Mouse (Mus musculus) hindbrain, embryonic 15.5 days (tissue): Measurements from ENCODE around the gene Prcc. TPM values are rescaled to one million over a fixed set of nuclear protein-coding genes. Genes with fewer than 3 reads are reported as not detected.
A peak's percentile ranks its signal among the peaks of the same experiment; 100 is the strongest.

Source experiments
- ATAC-seq: fragments of 200-750 bp; cut with Nextera tagmentation; 2 replicates; pipeline ENCODE4 v1.8.0; 2017; ENCODE audit warnings: low read depth, moderate number of reproducible peaks, moderate TSS enrichment; ENCODE audit not compliant: low FRiP score
- H3K27ac ChIP-seq: fragments of 300-500 bp; sonication (generic); replicated peaks from 2 replicates; pipeline ENCODE4 v1.5.1; 2015; ENCODE audit warnings: mild to moderate bottlenecking, inconsistent platforms
- H3K27me3 ChIP-seq: fragments of 300-500 bp; sonication (generic); 2 replicates; pipeline ENCODE4 v1.6.1; 2015; ENCODE audit warnings: control low read depth, inconsistent platforms
- H3K36me3 ChIP-seq: fragments of 300-500 bp; sonication (generic); 2 replicates; pipeline ENCODE4 v1.6.1; 2015; ENCODE audit warnings: control low read depth, inconsistent platforms
- H3K4me1 ChIP-seq: fragments of 300-500 bp; sonication (generic); replicated peaks from 2 replicates; pipeline ENCODE4 v1.6.1; 2015; ENCODE audit warnings: control low read depth, inconsistent platforms
- H3K4me2 ChIP-seq: fragments of 300-500 bp; sonication (generic); 2 replicates; pipeline ENCODE4 v1.6.1; 2015; ENCODE audit warnings: moderate library complexity, mild to moderate bottlenecking, inconsistent platforms
- H3K4me3 ChIP-seq: fragments of 300-500 bp; sonication (generic); 2 replicates; pipeline ENCODE4 v1.5.1; 2015; ENCODE audit warnings: mild to moderate bottlenecking, inconsistent platforms
- H3K9ac ChIP-seq: fragments of 300-500 bp; sonication (generic); 2 replicates; pipeline ENCODE4 v1.6.1; 2015; ENCODE audit warnings: inconsistent platforms
- H3K9me3 ChIP-seq: fragments of 300-500 bp; sonication (generic); 2 replicates; pipeline ENCODE4 v1.6.1; 2016; ENCODE audit warnings: control low read depth, inconsistent platforms
- WGBS: fragments of 180-500 bp; shearing (Covaris S2); methylation state at CpG from one replicate; pipeline ENCODE4 v1.1.7; 2015; 5-methylcytosine and 5-hydroxymethylcytosine counted together
- polyA plus RNA-seq: library from polyadenylated mRNA; unstranded; fragments of >200 nt; fragmentation: Nextera tagmentation; extraction: Ambion mirVana; gene quantifications from 2 replicates; pipeline ENCODE4 v1.2.1, GENCODE M21; 2015

The Prcc gene
- 15.6 and 18.5 TPM in 2 replicates for polyA plus RNA-seq

DNA sequence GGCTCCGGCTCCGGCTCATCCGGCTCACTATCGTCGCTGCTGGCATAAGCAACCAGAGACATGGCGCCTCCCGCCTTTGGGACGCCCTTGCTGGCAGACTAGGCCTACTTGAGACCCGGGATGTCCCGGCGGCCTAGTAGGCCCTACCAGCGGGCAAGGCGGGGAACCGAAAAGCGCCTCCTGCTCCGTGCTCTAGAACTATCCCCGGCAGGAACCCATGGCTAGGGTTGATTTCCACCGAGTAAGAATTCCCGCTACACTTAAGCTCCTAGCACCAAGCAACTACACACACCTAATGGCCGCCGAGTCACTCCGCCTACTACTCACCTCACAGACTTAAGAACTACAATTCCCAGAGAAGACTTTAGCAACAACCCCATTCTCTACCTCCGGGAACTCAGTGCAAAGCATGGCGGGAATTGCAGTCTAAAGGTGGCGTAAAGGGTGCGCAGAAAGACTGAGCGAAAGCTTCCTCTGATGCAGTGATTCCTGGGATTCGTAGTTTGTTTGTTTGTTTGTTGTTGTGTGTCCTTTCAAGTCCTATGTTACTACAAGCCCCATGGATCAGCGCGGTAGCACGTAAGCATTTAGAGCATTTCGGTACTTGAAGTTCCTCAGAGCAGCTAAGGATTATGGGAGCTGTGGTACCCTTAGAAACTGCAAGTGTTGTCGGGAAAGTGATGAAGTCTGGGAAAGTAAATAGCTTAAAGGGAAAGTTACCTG, at the start of gene Prcc:
Prcc (minus strand) TSS at position 328 of the 723 bp plus-strand sequence.
- peak within 1 kb of the TSS; percentile 83 for H3K9ac ChIP-seq
- no peaks in the 10 kb centered on the region for H3K36me3 ChIP-seq
- peak; percentile 99 for ATAC-seq
- H3K4me2 ChIP-seq, result peak within 1 kb of the TSS; percentile 96
- under 1% methylated on average over 33 of the region's 33 CpGs for WGBS
- peak within 1 kb of the TSS; percentile 99 for H3K4me3 ChIP-seq
- H3K4me1 ChIP-seq, result peaks cover 26% of the 10 kb centered on the region
- peak within 1 kb of the TSS; percentile 89 for H3K27ac ChIP-seq
- no peaks in the 10 kb centered on the region for H3K27me3 ChIP-seq
- H3K9me3 ChIP-seq, result no peaks in the 10 kb centered on the region

DNA sequence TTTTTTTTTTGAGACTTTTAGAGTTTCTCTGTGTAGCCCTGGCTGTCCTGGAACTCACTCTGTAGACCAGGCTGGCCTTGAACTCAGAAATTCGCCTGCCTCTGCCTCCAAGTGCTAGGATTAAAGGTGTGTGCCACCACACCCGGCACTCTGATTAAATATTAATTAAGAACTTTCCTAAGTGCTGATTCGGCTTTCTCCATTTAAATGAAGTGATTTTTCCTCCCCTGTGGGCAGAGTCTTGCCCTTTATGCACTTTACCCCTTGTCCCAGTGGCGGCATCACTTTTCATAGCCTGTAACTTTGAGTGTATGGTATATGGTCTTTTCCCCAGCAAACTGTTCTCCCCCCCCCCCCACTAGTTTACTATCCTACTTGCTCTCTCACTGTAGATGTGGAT, 49.8 kb upstream of the Prcc start:
- Histone ChIP-seq H3K9me3 (no peaks in the 10 kb centered on the region), H3K27ac (no peak overlapping the region), H3K4me2 (no peak overlapping the region), H3K9ac (no peak overlapping the region), H3K27me3 (no peaks in the 10 kb centered on the region), H3K4me1 (peaks cover 46% of the 10 kb centered on the region), H3K36me3 (peaks cover 44% of the 10 kb centered on the region), H3K4me3 (no peak overlapping the region)
- ATAC-seq, result no peak
- WGBS, result 87% methylated on average over 4 of the region's 4 CpGs

DNA sequence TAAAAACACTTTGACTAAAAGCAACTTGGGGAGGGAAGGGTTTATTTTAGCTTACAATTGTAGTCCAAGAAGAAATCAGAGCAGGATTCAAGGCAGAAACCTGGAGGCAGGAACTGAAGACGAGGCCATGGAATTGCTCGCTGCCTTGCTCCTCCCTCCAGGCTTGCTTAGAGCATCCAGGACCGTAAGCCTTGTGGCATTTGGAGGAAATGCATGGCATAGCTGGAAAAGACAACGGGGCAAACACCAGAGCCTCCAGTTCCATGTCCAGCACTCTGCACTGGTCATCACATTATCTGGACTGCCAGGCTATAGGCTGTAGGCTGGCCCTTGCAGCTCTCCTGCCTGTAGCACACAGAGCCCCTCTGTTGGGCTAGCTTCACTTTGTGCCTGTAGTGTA, 49.1 kb upstream of the Prcc start:
- H3K27me3 ChIP-seq, result no peaks in the 10 kb centered on the region
- peaks cover 37% of the 10 kb centered on the region for H3K36me3 ChIP-seq
- H3K4me1 ChIP-seq, result peaks cover 48% of the 10 kb centered on the region
- no peak overlapping the region for H3K4me2 ChIP-seq
- 67% methylated on average over 4 of the region's 4 CpGs for WGBS
- ATAC-seq, result no peak
- no peak overlapping the region for H3K9ac ChIP-seq
- no peak overlapping the region for H3K27ac ChIP-seq
- H3K9me3 ChIP-seq, result no peaks in the 10 kb centered on the region
- H3K4me3 ChIP-seq, result no peak overlapping the region

DNA sequence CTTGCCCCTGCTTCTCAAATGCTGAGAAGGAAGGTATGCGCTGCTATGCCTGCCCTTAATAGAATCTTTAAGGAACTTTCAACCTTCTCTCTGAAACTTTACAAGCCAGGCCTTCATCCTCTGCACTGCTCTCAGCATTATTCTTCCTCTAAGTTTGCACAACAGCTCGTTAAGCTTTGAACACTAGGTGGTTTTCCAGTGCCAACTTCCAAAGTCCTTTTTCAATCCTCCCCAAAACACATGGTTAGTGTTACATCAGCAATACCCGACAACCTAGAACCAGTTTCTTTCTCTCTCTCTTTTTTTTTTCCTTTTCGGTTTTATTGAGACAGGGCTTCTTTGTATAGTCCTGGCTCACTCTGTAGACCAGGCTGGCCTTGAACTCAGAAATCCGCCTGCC, 48.6 kb upstream of the Prcc start:
- Histone ChIP-seq H3K9me3 (no peaks in the 10 kb centered on the region), H3K9ac (no peak overlapping the region)

DNA sequence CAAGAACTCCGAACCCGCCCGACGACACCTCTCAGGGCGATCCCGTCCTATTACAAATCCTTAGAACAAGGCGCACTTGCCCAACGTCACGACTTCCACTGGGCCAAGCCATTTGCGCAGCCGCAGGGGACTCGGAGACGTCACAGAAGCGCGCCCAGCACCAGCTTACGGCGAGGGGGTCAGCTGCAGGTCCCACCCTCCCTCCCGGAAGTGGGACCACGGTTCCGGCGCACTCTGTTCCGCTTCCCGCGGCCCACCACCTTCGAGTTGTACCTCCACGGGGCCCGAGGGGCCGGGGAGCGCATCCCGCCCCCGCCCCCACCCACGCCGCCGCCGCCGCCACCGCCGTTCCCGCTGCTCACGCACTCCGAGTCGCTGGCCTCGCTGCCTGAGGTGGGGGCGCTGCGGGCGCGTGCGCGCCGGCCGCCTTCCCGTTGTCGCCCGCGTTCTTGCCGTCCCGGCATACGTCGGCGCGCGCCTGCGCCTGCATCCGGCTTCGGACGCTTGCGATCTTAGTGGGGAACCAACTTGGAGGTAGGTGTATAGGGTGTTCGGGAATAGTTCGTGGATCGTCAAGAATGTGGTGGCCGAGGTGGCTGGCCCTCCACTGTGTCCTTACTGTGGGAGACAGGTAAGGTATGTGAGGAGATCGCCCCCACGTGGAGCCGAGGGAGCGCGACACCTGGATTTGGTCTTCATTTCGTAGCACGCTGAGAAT, 44.8 kb upstream of the Prcc start, which contains the start of the genes Isg20l2 and Rrnad1:
Isg20l2 (plus strand) TSS at position 237 of the 718 bp plus-strand sequence.
Rrnad1 (minus strand) TSS at position 640 of the 718 bp plus-strand sequence.
- Histone ChIP-seq H3K4me3 (peak within 1 kb of the TSS; percentile 97), H3K27ac (peak within 1 kb of the TSS; percentile 94), H3K36me3 (peaks cover 40% of the 10 kb centered on the region), H3K4me2 (peak within 1 kb of the TSS; percentile 88), H3K27me3 (no peaks in the 10 kb centered on the region), H3K9me3 (no peaks in the 10 kb centered on the region), H3K4me1 (peaks cover 49% of the 10 kb centered on the region), H3K9ac (peak within 1 kb of the TSS; percentile 97)
- WGBS, result under 1% methylated on average over 63 of the region's 78 CpGs
- peak; percentile 97 for ATAC-seq

More for the DNA sequence above, 48.6 kb upstream of the Prcc start:
- no peak for ATAC-seq
- no peak overlapping the region for H3K27ac ChIP-seq
- H3K4me1 ChIP-seq, result peaks cover 53% of the 10 kb centered on the region
- H3K4me3 ChIP-seq, result no peak overlapping the region
- H3K27me3 ChIP-seq, result no peaks in the 10 kb centered on the region
- peaks cover 32% of the 10 kb centered on the region for H3K36me3 ChIP-seq
- 88% methylated on average over 5 of the region's 5 CpGs for WGBS
- no peak overlapping the region for H3K4me2 ChIP-seq

DNA sequence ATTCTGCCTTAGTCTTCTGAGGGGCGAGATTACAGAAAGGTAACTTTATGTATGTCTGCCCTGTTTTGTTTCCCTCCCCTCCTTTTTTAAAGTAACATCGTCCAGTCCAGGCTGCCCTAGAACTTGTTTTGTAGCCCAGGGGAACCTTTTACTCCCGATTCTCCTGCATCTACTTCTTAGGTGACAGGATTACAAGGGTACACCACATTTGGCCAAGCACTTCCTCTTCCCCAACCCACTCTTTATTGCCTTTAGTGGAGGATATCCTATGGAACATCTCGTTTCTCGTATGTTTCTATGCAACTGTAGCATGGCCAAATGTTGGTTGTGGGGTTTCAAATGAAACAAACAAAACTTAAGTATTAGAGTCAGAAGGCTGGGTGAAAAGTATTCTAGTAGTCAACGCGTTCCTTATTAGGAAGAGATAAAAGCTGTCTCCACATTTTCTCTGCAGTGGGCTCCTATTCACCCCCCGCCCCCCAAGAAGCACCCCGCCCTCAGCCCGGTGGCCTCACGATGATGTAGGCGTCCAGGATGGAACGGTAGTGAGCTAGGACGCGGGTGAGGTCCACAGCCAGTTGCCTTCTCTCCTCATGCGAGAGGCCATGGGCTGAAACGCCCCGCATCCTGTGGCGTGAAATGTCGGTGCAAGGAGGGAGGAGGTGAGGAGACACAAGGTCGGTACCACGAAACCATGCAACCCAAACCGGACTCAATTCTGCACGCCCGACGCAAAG, 44.1 kb upstream of the Prcc start:
- peak overlapping the region; percentile 97 for H3K4me3 ChIP-seq
- 9% methylated on average over 26 of the region's 26 CpGs for WGBS
- H3K4me2 ChIP-seq, result peak overlapping the region; percentile 88
- peak overlapping the region; percentile 94 for H3K27ac ChIP-seq
- peaks cover 43% of the 10 kb centered on the region for H3K4me1 ChIP-seq
- peak overlapping the region; percentile 97 for H3K9ac ChIP-seq
- H3K27me3 ChIP-seq, result no peaks in the 10 kb centered on the region
- no peaks in the 10 kb centered on the region for H3K9me3 ChIP-seq
- no peak; the same call in 1 of the 2 replicates for ATAC-seq
- H3K36me3 ChIP-seq, result peaks cover 43% of the 10 kb centered on the region

DNA sequence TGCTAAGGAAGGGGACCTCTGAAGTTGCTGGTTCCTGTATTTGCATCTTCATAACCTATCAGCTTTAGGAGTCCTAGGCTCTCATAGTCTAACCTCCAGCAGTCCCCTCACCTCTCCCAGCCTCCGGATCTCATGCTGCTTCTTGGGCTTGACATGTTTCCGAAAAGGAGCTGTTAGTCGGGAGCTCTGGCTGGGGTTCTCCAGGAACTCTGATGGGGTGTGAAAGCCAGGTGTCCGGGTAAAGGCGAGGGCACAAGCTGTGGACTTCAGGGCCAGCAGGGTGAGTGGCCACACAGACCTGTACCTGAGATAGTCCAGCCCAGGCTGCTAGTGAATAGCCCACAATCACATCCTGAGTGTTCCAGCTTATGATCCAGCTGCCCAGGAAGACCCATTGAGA, 42.0 kb upstream of the Prcc start:
- Histone ChIP-seq H3K9ac (no peak overlapping the region), H3K4me2 (no peak overlapping the region), H3K9me3 (no peaks in the 10 kb centered on the region), H3K27me3 (no peaks in the 10 kb centered on the region), H3K27ac (no peak overlapping the region), H3K36me3 (peaks cover 50% of the 10 kb centered on the region), H3K4me1 (peaks cover 31% of the 10 kb centered on the region), H3K4me3 (no peak overlapping the region)
- 95% methylated on average over 5 of the region's 5 CpGs for WGBS
- ATAC-seq, result no peak

DNA sequence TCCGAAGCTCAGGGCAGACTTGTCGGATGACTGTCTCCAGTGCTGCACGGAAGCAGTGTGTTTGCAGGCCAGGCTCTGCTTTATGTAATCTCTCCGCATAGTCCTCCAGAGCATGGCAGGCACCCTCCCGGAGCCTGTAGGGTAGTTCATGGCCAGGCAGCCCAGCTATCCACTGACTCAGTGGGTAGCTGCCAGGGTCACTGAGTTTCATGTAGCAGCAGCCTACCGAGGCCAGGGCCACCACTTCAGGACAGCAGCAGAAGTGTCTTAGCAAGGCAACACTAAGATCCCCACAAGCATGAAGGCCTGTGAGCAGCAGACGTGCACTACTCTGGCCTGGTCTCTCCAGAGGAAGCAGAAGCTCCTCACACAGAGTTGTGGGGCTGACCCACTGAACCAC, 39.6 kb upstream of the Prcc start:
- Histone ChIP-seq H3K27ac (no peak overlapping the region), H3K36me3 (peaks cover 50% of the 10 kb centered on the region), H3K27me3 (no peaks in the 10 kb centered on the region), H3K4me3 (no peak overlapping the region), H3K4me2 (no peak overlapping the region), H3K9ac (no peak overlapping the region), H3K4me1 (peaks cover 25% of the 10 kb centered on the region), H3K9me3 (no peaks in the 10 kb centered on the region)
- no peak for ATAC-seq
- WGBS, result 90% methylated on average over 7 of the region's 7 CpGs

DNA sequence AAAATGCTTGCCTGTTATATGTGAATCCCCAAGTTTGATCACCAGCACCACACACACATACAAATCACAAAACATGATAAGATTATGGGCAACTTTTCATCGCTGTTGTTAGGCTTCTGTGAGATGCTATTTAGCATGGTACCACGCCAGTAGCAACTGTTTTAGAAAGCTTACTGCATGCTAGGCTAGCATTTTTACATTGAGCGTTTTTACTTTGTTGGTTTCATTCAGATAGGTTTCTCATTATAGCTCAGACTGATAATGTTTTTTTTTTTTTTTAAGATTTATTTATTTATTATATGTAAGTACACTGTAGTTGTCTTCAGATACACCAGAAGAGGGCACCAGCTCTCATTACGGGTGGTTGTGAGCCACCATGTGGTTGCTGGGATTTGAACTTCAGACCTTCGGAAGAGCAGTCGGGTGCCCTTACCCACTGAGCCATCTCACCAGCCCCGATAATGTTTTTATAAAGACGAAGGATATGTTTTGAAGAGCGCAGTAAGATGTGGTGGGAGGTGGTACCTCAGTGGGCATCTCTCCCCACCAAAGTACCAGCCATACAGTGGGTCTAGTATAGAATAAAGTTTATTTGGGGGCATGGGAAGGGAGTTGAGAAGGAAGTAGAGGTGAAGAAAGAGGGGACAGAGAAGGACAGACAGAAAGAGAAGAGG, 35.0 kb upstream of the Prcc start:
- Histone ChIP-seq H3K4me1 (peaks cover 14% of the 10 kb centered on the region), H3K9me3 (no peaks in the 10 kb centered on the region), H3K9ac (peak overlapping the region; percentile 51; the same call in 1 of the 2 replicates), H3K4me2 (peak overlapping the region; percentile 75), H3K36me3 (peaks cover 56% of the 10 kb centered on the region), H3K27ac (no peak overlapping the region), H3K4me3 (peak overlapping the region; percentile 57), H3K27me3 (no peaks in the 10 kb centered on the region)
- 69% methylated on average over 9 of the region's 9 CpGs for WGBS
- no peak for ATAC-seq

DNA sequence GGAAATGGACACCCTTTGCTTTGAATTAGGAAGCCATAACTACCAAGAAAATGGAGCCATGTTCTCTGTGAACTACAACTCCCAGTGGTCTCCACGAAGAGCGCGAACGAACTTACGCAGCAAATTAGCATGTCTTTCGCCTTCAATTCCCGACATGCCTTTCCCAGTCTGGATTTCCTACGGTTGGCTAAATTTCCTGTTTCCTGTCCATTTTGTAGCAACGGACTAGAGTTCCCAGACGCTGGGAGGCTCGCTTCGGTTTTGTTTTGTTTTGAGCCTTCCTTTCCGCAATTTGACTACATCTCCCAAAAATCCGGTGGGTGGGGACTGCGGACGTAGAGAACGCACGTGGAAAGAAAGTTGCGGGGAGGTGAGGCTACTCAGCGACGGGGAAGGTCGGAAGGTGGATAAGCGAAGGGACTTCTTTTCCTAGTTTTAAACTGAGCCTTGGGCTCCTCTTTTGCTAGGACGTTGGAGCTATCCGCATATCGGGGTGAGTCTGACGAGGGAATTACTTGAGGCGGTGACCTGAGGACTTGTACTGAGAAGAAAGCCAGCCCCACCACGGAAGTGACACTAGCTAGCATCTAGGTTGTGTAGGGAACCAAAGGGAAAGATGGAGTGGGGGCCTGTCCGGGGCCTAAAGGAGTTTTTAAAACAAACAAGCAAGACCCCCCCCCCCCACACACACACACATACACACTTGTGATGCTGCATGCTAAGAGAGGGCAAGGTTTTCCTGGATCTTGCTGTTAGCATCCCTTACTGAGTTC, 34.1 kb upstream of the Prcc start, which contains the start of gene Mrpl24:
Mrpl24 (plus strand) TSS at position 171 of the 773 bp plus-strand sequence.
- no peaks in the 10 kb centered on the region for H3K9me3 ChIP-seq

DNA sequence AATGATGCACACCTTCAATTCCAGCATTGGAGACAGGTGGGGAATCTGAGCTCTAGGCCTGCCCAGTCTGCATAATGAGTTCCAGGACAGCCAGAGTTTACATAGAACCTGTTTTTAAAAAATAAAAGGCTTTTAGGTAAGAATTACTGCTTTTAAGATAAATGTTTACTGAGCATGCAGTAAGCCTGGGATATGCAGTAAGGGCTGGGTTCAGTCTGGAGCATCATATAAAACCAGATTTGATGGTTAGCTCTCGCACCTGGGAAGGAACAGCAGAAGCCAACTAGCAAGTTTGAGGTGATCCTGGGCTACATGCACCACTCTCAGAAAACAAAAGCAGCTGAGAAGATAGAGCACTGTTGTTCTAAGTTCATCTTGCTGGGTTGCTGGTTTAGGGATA, 33.1 kb upstream of the Prcc start:
- Histone ChIP-seq H3K9ac (no peak overlapping the region), H3K27ac (peak overlapping the region; percentile 57), H3K4me2 (peak overlapping the region; percentile 75), H3K36me3 (peaks cover 56% of the 10 kb centered on the region), H3K4me3 (no peak overlapping the region), H3K27me3 (no peaks in the 10 kb centered on the region), H3K4me1 (peaks cover 14% of the 10 kb centered on the region), H3K9me3 (no peaks in the 10 kb centered on the region)
- ATAC-seq, result no peak
- 97% methylated on average over 1 of the region's 1 CpGs for WGBS

More for the DNA sequence above, 34.1 kb upstream of the Prcc start, which contains the start of gene Mrpl24:
- H3K4me2 ChIP-seq, result peak within 1 kb of the TSS; percentile 75
- peak within 1 kb of the TSS; percentile 51 for H3K9ac ChIP-seq
- H3K4me1 ChIP-seq, result peaks cover 14% of the 10 kb centered on the region
- WGBS, result under 1% methylated on average over 30 of the region's 30 CpGs
- no peaks in the 10 kb centered on the region for H3K27me3 ChIP-seq
- H3K27ac ChIP-seq, result peak within 1 kb of the TSS; percentile 71
- peak within 1 kb of the TSS; percentile 57 for H3K4me3 ChIP-seq
- peak; percentile 88 for ATAC-seq
- H3K36me3 ChIP-seq, result peaks cover 56% of the 10 kb centered on the region
